ENCODE assay signal across 16 mouse cellular contexts in genomic region chr2:51362825-51363616, GRCm38 (mm10).
DNase-seq lines count a peak whose midpoint lies in the region; ATAC-seq and TF ChIP-seq lines count a peak whose summit lies in the region.
"Had no signal": no experiment of that assay in that cellular context is flagged by ENCODE, and none has a peak within 500 bp of the region (broad histone marks: within the 10 kb centered on the region; RNA-seq: fewer than 3 reads in every experiment).

No protein-coding gene starts in this region.

- no peaks in the 10 kb centered on the region for H3K36me3 ChIP-seq in kidney, postnatal 0 days (ENCODE audit: insufficient read depth, low read length)
- no peaks in the 10 kb centered on the region for H3K36me3 ChIP-seq in kidney, embryonic 15.5 days
- H3K36me3 ChIP-seq: hindbrain, embryonic 12.5 days had no signal

- no peak for TF ChIP-seq CTCF in kidney, postnatal 0 days (IDR thresholded peaks at IDR 0.05; ENCODE audit: low read depth)

- ATAC-seq in frontal cortex, adult (ENCODE audit: low TSS enrichment), result peak; percentile 78
- ATAC-seq in kidney, postnatal 0 days (replicated peaks; ENCODE audit: low FRiP score, low read depth), result no peak
- ATAC-seq in kidney, embryonic 15.5 days (replicated peaks; ENCODE audit: low FRiP score), result no peak
- no peak for ATAC-seq in megakaryocyte progenitor cell, adult 5-6 weeks (replicated peaks; ENCODE audit: poor library complexity)
- ATAC-seq: forebrain, embryonic 14.5 days had no signal

- DNase-seq in frontal cortex, postnatal 36 days (ENCODE audit: low spot score in 2 of 2), result no peak
- peak; percentile 19 for DNase-seq in kidney, postnatal 0 days (ENCODE audit: low spot score)
- DNase-seq in brain, adult 2 months (ENCODE audit: low read depth, low spot score), result peak; percentile 6
- peak; percentile 6 for DNase-seq in lung, postnatal 25 days (ENCODE audit: low spot score)
- no peak for DNase-seq in adrenal gland, postnatal 25 days
- DNase-seq: adrenal gland, postnatal 36 days; cerebellum, adult 2 months; right cerebral cortex, postnatal 25 days; thymus, postnatal 14 days had no signal

- no peaks in the 10 kb centered on the region for H3K27me3 ChIP-seq in kidney, postnatal 0 days (ENCODE audit: insufficient read depth, low read length)
- no peaks in the 10 kb centered on the region for H3K27me3 ChIP-seq in kidney, embryonic 15.5 days
- H3K27me3 ChIP-seq: CH12.LX; hindbrain, embryonic 12.5 days had no signal

- no peaks in the 10 kb centered on the region for H3K9me3 ChIP-seq in kidney, postnatal 0 days (replicated peaks; ENCODE audit: low read length)
- no peaks in the 10 kb centered on the region for H3K9me3 ChIP-seq in kidney, embryonic 15.5 days (replicated peaks)
- H3K9me3 ChIP-seq: hindbrain, embryonic 12.5 days had no signal

- 61% methylated on average over 9 of the region's 9 CpGs for WGBS in kidney, postnatal 0 days
- 60% methylated on average over 9 of the region's 9 CpGs for WGBS in kidney, embryonic 15.5 days

- no peak overlapping the region for H3K27ac ChIP-seq in kidney, postnatal 0 days
- H3K27ac ChIP-seq in kidney, embryonic 15.5 days, result no peak overlapping the region
- H3K27ac ChIP-seq: hindbrain, embryonic 12.5 days had no signal

- H3K9ac ChIP-seq in kidney, postnatal 0 days (ENCODE audit: low read depth, low read length), result no peak overlapping the region
- H3K9ac ChIP-seq in kidney, embryonic 15.5 days, result no peak overlapping the region
- H3K9ac ChIP-seq: hindbrain, embryonic 12.5 days had no signal

- no peak overlapping the region for H3K4me2 ChIP-seq in kidney, postnatal 0 days (ENCODE audit: low read length)
- H3K4me2 ChIP-seq in kidney, embryonic 15.5 days, result no peak overlapping the region
- H3K4me2 ChIP-seq: hindbrain, embryonic 12.5 days had no signal

- no peak overlapping the region for H3K4me3 ChIP-seq in kidney, postnatal 0 days (replicated peaks; ENCODE audit: low read depth, low read length)
- no peak overlapping the region for H3K4me3 ChIP-seq in kidney, embryonic 15.5 days (replicated peaks)
- H3K4me3 ChIP-seq: erythroblast, embryonic 14.5 days; hindbrain, embryonic 12.5 days had no signal

- H3K4me1 ChIP-seq in kidney, postnatal 0 days (replicated peaks; ENCODE audit: insufficient read depth, low read length), result no peaks in the 10 kb centered on the region
- H3K4me1 ChIP-seq in kidney, embryonic 15.5 days, result no peaks in the 10 kb centered on the region
- H3K4me1 ChIP-seq: hindbrain, embryonic 12.5 days had no signal

Comparison
In these comparisons a context has a peak if more than half of its experiments do, and no peak if none do; other contexts are left out.
1. DNase-seq: peak in kidney, postnatal 0 days (single experiment), brain, adult 2 months (single experiment) and lung, postnatal 25 days (single experiment); none in frontal cortex, postnatal 36 days (0 of 2) and adrenal gland, postnatal 25 days (single experiment).